In genomic region chr4:135656094-135656589, GRCm38 (mm10) we compare ENCODE assay signal across 8 mouse cellular contexts. TPM values are rescaled to one million over a fixed set of nuclear protein-coding genes. Genes with fewer than 3 reads are reported as not detected.
A peak's percentile ranks its signal among the peaks of the same experiment; 100 is the strongest.
DNase-seq lines count a peak whose midpoint lies in the region; ATAC-seq and TF ChIP-seq lines count a peak whose summit lies in the region.

No protein-coding gene starts in this region.

- TF ChIP-seq CTCF in E14TG2a.4 (conservative IDR thresholded peaks at IDR 0.05; ENCODE audit: low read length): no peak

- ATAC-seq in limb, embryonic 14.5 days (ENCODE audit: low FRiP score, low read depth): no peak; the same call in 1 of the 2 replicates
- no peak for ATAC-seq in erythroblast, adult 5-6 weeks (replicated peaks; ENCODE audit: low FRiP score, poor library complexity, severe bottlenecking)

- H3K4me1 ChIP-seq in E14TG2a.4 (replicated peaks; ENCODE audit: low read depth, low read length): peaks cover 62% of the 10 kb centered on the region
- H3K4me1 ChIP-seq in embryonic facial prominence, embryonic 10.5 days: peaks cover 56% of the 10 kb centered on the region
- H3K4me1 ChIP-seq in limb, embryonic 14.5 days (ENCODE audit: control insufficient read depth, insufficient read depth, low read length): peaks cover 51% of the 10 kb centered on the region

- H3K27ac ChIP-seq in embryonic facial prominence, embryonic 10.5 days (replicated peaks): peak overlapping the region; percentile 74
- no peak overlapping the region for H3K27ac ChIP-seq in limb, embryonic 14.5 days (replicated peaks; ENCODE audit: low read depth, low read length)

- DNase-seq in embryonic facial prominence, embryonic 10.5 days (ENCODE audit: low spot score): peak; percentile 46
- peak; percentile 77 for DNase-seq in heart, postnatal 4 days
- peak; percentile 26 for DNase-seq in limb, embryonic 14.5 days (ENCODE audit: low spot score)
- no peak for DNase-seq in gastrocnemius, adult 18-20 months (ENCODE audit: low spot score)
- no peak for DNase-seq in cerebellum, postnatal 36 days
- no peak for DNase-seq in left cerebral cortex, adult 11 months (ENCODE audit: low spot score)

- no peak overlapping the region for H3K9ac ChIP-seq in limb, embryonic 14.5 days (ENCODE audit: low read depth, low read length, severe bottlenecking)

- peak overlapping the region; percentile 13; the same call in 1 of the 2 replicates for H3K4me2 ChIP-seq in limb, embryonic 14.5 days (replicated peaks; ENCODE audit: low read depth, low read length, severe bottlenecking)

- peak overlapping the region; percentile 20; the same call in 1 of the 2 replicates for H3K4me3 ChIP-seq in E14TG2a.4 (replicated peaks; ENCODE audit: low read length)
- no peak overlapping the region for H3K4me3 ChIP-seq in embryonic facial prominence, embryonic 10.5 days
- H3K4me3 ChIP-seq in limb, embryonic 14.5 days (replicated peaks; ENCODE audit: low read length): no peak overlapping the region

- no peaks in the 10 kb centered on the region for H3K9me3 ChIP-seq in E14TG2a.4 (ENCODE audit: low read length)
- no peaks in the 10 kb centered on the region for H3K9me3 ChIP-seq in embryonic facial prominence, embryonic 10.5 days
- H3K9me3 ChIP-seq in limb, embryonic 14.5 days (ENCODE audit: control insufficient read depth, low read length): no peaks in the 10 kb centered on the region

- no peaks in the 10 kb centered on the region for H3K36me3 ChIP-seq in E14TG2a.4 (ENCODE audit: insufficient read depth, low read length)
- H3K36me3 ChIP-seq in embryonic facial prominence, embryonic 10.5 days (replicated peaks): no peaks in the 10 kb centered on the region
- no peaks in the 10 kb centered on the region for H3K36me3 ChIP-seq in limb, embryonic 14.5 days (ENCODE audit: control insufficient read depth, insufficient read depth, low read length)

- peaks cover 25% of the 10 kb centered on the region for H3K27me3 ChIP-seq in E14TG2a.4 (ENCODE audit: insufficient read depth, low read length)
- 0 out of 2 replicates have a peak, but pooled peaks cover 11% of the 10 kb centered on the region for H3K27me3 ChIP-seq in embryonic facial prominence, embryonic 10.5 days (replicated peaks; ENCODE audit: low read depth, poor library complexity, severe bottlenecking)
- H3K27me3 ChIP-seq in limb, embryonic 14.5 days (ENCODE audit: control insufficient read depth, insufficient read depth, low read length): no peaks in the 10 kb centered on the region

- 39% methylated on average over 10 of the region's 10 CpGs for WGBS in embryonic facial prominence, embryonic 10.5 days
- 23% methylated on average over 10 of the region's 10 CpGs for WGBS in limb, embryonic 14.5 days

- no peak for TF ChIP-seq POLR2A in limb, embryonic 14.5 days (IDR thresholded peaks at IDR 0.05; ENCODE audit: borderline replicate concordance, extremely low read depth, insufficient read depth, insufficient read length)

RNA-seq across cellular contexts. Expression of gene Ifnlr1, which starts 29.9 kb away (rescaled TPM):
- polyA plus RNA-seq in embryonic facial prominence, embryonic 10.5 days (2016; fragmentation: Nextera tagmentation; extraction: Ambion mirVana): 1.0 and 1.1 TPM in 2 replicates
- total RNA-seq in heart, postnatal 4 days (2021): 1 to 10 TPM; 2.3 to 3.2 TPM
- 3.1 and 3.4 TPM in 2 replicates for polyA plus RNA-seq in limb, embryonic 14.5 days (2012; rRNA removed)
- 1.1 and 2.0 TPM in 2 replicates for polyA plus RNA-seq in limb, embryonic 14.5 days (2014; fragmentation: Nextera tagmentation; extraction: Ambion mirVana)
- 2.7 and 3.8 TPM in 2 replicates for total RNA-seq in erythroblast, adult 5-6 weeks (2015; ENCODE audit: low replicate concordance)
- total RNA-seq in erythroblast, adult 5-6 weeks (2017; ENCODE audit: low replicate concordance): 1.4 and 1.7 TPM in 2 replicates
- under 1 TPM; 0.16 to 0.26 TPM for total RNA-seq in gastrocnemius, adult 18-20 months (2021)

Comparison
In these comparisons a context has a peak if more than half of its experiments do, and no peak if none do; other contexts are left out.
1. DNase-seq: peak in embryonic facial prominence, embryonic 10.5 days (single experiment), heart, postnatal 4 days (single experiment) and limb, embryonic 14.5 days (single experiment); none in gastrocnemius, adult 18-20 months (single experiment), cerebellum, postnatal 36 days (0 of 2) and left cerebral cortex, adult 11 months (single experiment).